Mouse (Mus musculus) erythroblast, embryonic 14.5 days (primary cell): Measurements from ENCODE around the gene Mamld1. TPM values are rescaled to one million over a fixed set of nuclear protein-coding genes. Genes with fewer than 3 reads are reported as not detected.
"Not testable (repeated sequence)": the region's sequence is repeated elsewhere in the genome, so short reads cannot be mapped to it uniquely, and the experiment has no call there.

Experiments used
- H3K27me3 ChIP-seq: 2 replicates; pipeline ENCODE4 v1.6.1; 2012; ENCODE audit warnings: inconsistent platforms; ENCODE audit not compliant: control insufficient read depth
- H3K36me3 ChIP-seq: 2 replicates; pipeline ENCODE4 v1.6.1; 2012; ENCODE audit warnings: mild to moderate bottlenecking, inconsistent platforms; ENCODE audit not compliant: control insufficient read depth
- H3K4me1 ChIP-seq: 2 replicates; pipeline ENCODE4 v1.6.1; 2012; ENCODE audit warnings: inconsistent platforms; ENCODE audit not compliant: control insufficient read depth
- H3K4me3 ChIP-seq: replicated peaks from 2 replicates; pipeline ENCODE3; 2012; ENCODE audit warnings: moderate library complexity, mild to moderate bottlenecking, inconsistent platforms
- H3K9me3 ChIP-seq: 2 replicates; pipeline ENCODE4 v1.6.1; 2012; ENCODE audit warnings: low read length, inconsistent platforms, mixed read lengths; ENCODE audit not compliant: control insufficient read depth
- GATA1 ChIP-seq: IDR thresholded peaks from 2 replicates; pipeline ENCODE4 v1.6.1; 2012; ENCODE audit warnings: low read length, inconsistent platforms, mixed read lengths
- TAL1 ChIP-seq: IDR thresholded peaks from 3 replicates; pipeline ENCODE4 v1.6.1; 2012; ENCODE audit warnings: low read length, inconsistent platforms, mixed read lengths
- polyA plus RNA-seq: library from polyadenylated mRNA; stranded (reverse); fragments of >175 nt; gene quantifications from 2 replicates; pipeline ENCODE4 v1.2.3, GENCODE M21; 2012

Gene Mamld1
- polyA plus RNA-seq, result not detected in 2 replicates

- Histone ChIP-seq H3K27me3 (peaks cover 49% of the 10 kb centered on the region), H3K4me1 (no peaks in the 10 kb centered on the region), H3K9me3 (peaks cover 22% of the 10 kb centered on the region), H3K36me3 (no peaks in the 10 kb centered on the region), H3K4me3 (no peak within 1 kb of the TSS)
- TF ChIP-seq TAL1 (no peak), GATA1 (no peak)
These were observed at the start of gene Mamld1 for GRCm38 (mm10) chrX:71049864-71050576. Gene Mamld1 (plus strand): TSS chrX:71050256.

GRCm38 (mm10) chrX:71024718-71025117 lies 25.3 kb upstream of the Mamld1 start:
- TF ChIP-seq TAL1, result no peak
- no peak for TF ChIP-seq GATA1
- no peaks in the 10 kb centered on the region for H3K36me3 ChIP-seq
- no peak overlapping the region for H3K4me3 ChIP-seq
- H3K9me3 ChIP-seq, result no peaks in the 10 kb centered on the region
- H3K4me1 ChIP-seq, result no peaks in the 10 kb centered on the region
- H3K27me3 ChIP-seq, result no peaks in the 10 kb centered on the region; the same call in 1 of the 2 replicates

- no peaks in the 10 kb centered on the region for H3K9me3 ChIP-seq
- no peak overlapping the region for H3K4me3 ChIP-seq
- no peaks in the 10 kb centered on the region for H3K36me3 ChIP-seq
- no peaks in the 10 kb centered on the region for H3K27me3 ChIP-seq
- TF ChIP-seq GATA1 (no peak), TAL1 (no peak)
- H3K4me1 ChIP-seq, result no peaks in the 10 kb centered on the region
These were observed 22.0 kb upstream of the Mamld1 start for GRCm38 (mm10) chrX:71028007-71028406.

GRCm38 (mm10) chrX:71028976-71029375 lies 21.1 kb upstream of the Mamld1 start:
- not testable (repeated sequence) for H3K4me3 ChIP-seq, H3K27me3 ChIP-seq, H3K4me1 ChIP-seq, H3K9me3 ChIP-seq, H3K36me3 ChIP-seq

- Histone ChIP-seq H3K4me3 (no peak overlapping the region), H3K4me1 (no peaks in the 10 kb centered on the region), H3K9me3 (peaks cover 22% of the 10 kb centered on the region), H3K27me3 (peaks cover 49% of the 10 kb centered on the region), H3K36me3 (no peaks in the 10 kb centered on the region)
- no peak for TF ChIP-seq GATA1
- TF ChIP-seq TAL1, result no peak
These were observed 738 bp downstream of the Mamld1 start for GRCm38 (mm10) chrX:71050677-71051311.

GRCm38 (mm10) chrX:71051361-71052114 lies 1.5 kb downstream of the Mamld1 start:
- Histone ChIP-seq H3K27me3 (peaks cover 49% of the 10 kb centered on the region), H3K36me3 (no peaks in the 10 kb centered on the region), H3K9me3 (peaks cover 22% of the 10 kb centered on the region), H3K4me3 (no peak overlapping the region), H3K4me1 (no peaks in the 10 kb centered on the region)
- TF ChIP-seq GATA1, result no peak
- TF ChIP-seq TAL1, result no peak

- Histone ChIP-seq H3K36me3 (no peaks in the 10 kb centered on the region), H3K9me3 (peaks cover 22% of the 10 kb centered on the region), H3K4me3 (no peak overlapping the region), H3K4me1 (no peaks in the 10 kb centered on the region), H3K27me3 (peaks cover 49% of the 10 kb centered on the region)
- no peak for TF ChIP-seq GATA1
- TF ChIP-seq TAL1, result no peak
These were observed 2.0 kb downstream of the Mamld1 start for GRCm38 (mm10) chrX:71052115-71052478.

GRCm38 (mm10) chrX:71052481-71053216 lies 2.6 kb downstream of the Mamld1 start:
- TF ChIP-seq TAL1, result no peak
- TF ChIP-seq GATA1, result no peak
- peaks cover 49% of the 10 kb centered on the region for H3K27me3 ChIP-seq
- no peaks in the 10 kb centered on the region for H3K4me1 ChIP-seq
- no peaks in the 10 kb centered on the region for H3K36me3 ChIP-seq
- H3K4me3 ChIP-seq, result no peak overlapping the region
- H3K9me3 ChIP-seq, result peaks cover 22% of the 10 kb centered on the region

GRCm38 (mm10) chrX:71053246-71053645 lies 3.2 kb downstream of the Mamld1 start:
- peaks cover 22% of the 10 kb centered on the region for H3K9me3 ChIP-seq
- no peak for TF ChIP-seq TAL1
- TF ChIP-seq GATA1, result no peak
- H3K36me3 ChIP-seq, result no peaks in the 10 kb centered on the region
- H3K4me3 ChIP-seq, result no peak overlapping the region
- no peaks in the 10 kb centered on the region for H3K4me1 ChIP-seq
- H3K27me3 ChIP-seq, result peaks cover 44% of the 10 kb centered on the region
